Mouse (Mus musculus): ENCODE measurements around the gene Hdgfl2. TPM values are rescaled to one million over a fixed set of nuclear protein-coding genes. Genes with fewer than 3 reads are reported as not detected.
"Not testable (repeated sequence)": the region's sequence is repeated elsewhere in the genome, so short reads cannot be mapped to it uniquely, and the experiment has no call there.

The Hdgfl2 gene
- polyA plus RNA-seq, 1 experiment from 2014 or later, result 136 TPM

- DNase-seq (ENCODE audit: low spot score) (no peak), ATAC-seq (ENCODE audit: insufficient read depth, low FRiP score, low TSS enrichment) (no peak)
- Histone ChIP-seq H3K9me3 (ENCODE audit: control insufficient read depth, low read length) (no peaks in the 10 kb centered on the region), H3K27ac (ENCODE audit: low read depth, low read length) (no peak overlapping the region), H3K9ac (ENCODE audit: low read length) (no peak overlapping the region), H3K27me3 (ENCODE audit: control insufficient read depth, insufficient read depth, low read length) (no peaks in the 10 kb centered on the region), H3K4me3 (ENCODE audit: low read depth, low read length) (no peak overlapping the region), H3K4me1 (ENCODE audit: control insufficient read depth, insufficient read depth, low read length) (no peaks in the 10 kb centered on the region), H3K4me2 (ENCODE audit: low read depth) (no peak overlapping the region), H3K36me3 (ENCODE audit: control insufficient read depth, insufficient read depth, low read length) (peaks cover 18% of the 10 kb centered on the region)
Observed at GRCm38 (mm10) chr17:56054938-56055337, 24.5 kb upstream of the Hdgfl2 start.

- no peaks in the 10 kb centered on the region for H3K27me3 ChIP-seq (ENCODE audit: control insufficient read depth, insufficient read depth, low read length)
- WGBS, result 83% methylated on average over 4 of the region's 4 CpGs
- no peak overlapping the region for H3K4me2 ChIP-seq (ENCODE audit: low read depth)
- no peaks in the 10 kb centered on the region for H3K9me3 ChIP-seq (ENCODE audit: control insufficient read depth, low read length)
- H3K36me3 ChIP-seq (ENCODE audit: control insufficient read depth, insufficient read depth, low read length), result peaks cover 16% of the 10 kb centered on the region
- H3K9ac ChIP-seq (ENCODE audit: low read length), result no peak overlapping the region
- DNase-seq (ENCODE audit: low spot score), result no peak
- no peak overlapping the region for H3K4me3 ChIP-seq (ENCODE audit: low read depth, low read length)
- no peak for ATAC-seq (ENCODE audit: insufficient read depth, low FRiP score, low TSS enrichment)
- no peaks in the 10 kb centered on the region for H3K4me1 ChIP-seq (ENCODE audit: control insufficient read depth, insufficient read depth, low read length)
- H3K27ac ChIP-seq (ENCODE audit: low read depth, low read length), result no peak overlapping the region
Observed at GRCm38 (mm10) chr17:56055945-56056678, 23.3 kb upstream of the Hdgfl2 start.

GRCm38 (mm10) chr17:56057381-56058120, 21.9 kb upstream of the Hdgfl2 start:
- H3K9me3 ChIP-seq (ENCODE audit: control insufficient read depth, low read length), result no peaks in the 10 kb centered on the region
- H3K36me3 ChIP-seq (ENCODE audit: control insufficient read depth, insufficient read depth, low read length), result peaks cover 12% of the 10 kb centered on the region

GRCm38 (mm10) chr17:56062081-56062480, 17.4 kb upstream of the Hdgfl2 start:
- no peak overlapping the region for H3K4me2 ChIP-seq (ENCODE audit: low read depth)
- peaks cover 35% of the 10 kb centered on the region for H3K36me3 ChIP-seq (ENCODE audit: control insufficient read depth, insufficient read depth, low read length)
- H3K9me3 ChIP-seq (ENCODE audit: control insufficient read depth, low read length), result no peaks in the 10 kb centered on the region
- ATAC-seq (ENCODE audit: insufficient read depth, low FRiP score, low TSS enrichment) (no peak), DNase-seq (ENCODE audit: low spot score) (no peak)
- H3K27me3 ChIP-seq (ENCODE audit: control insufficient read depth, insufficient read depth, low read length), result no peaks in the 10 kb centered on the region
- WGBS, result 90% methylated on average over 7 of the region's 7 CpGs
- no peaks in the 10 kb centered on the region for H3K4me1 ChIP-seq (ENCODE audit: control insufficient read depth, insufficient read depth, low read length)
- H3K9ac ChIP-seq (ENCODE audit: low read length), result no peak overlapping the region
- H3K4me3 ChIP-seq (ENCODE audit: low read depth, low read length), result no peak overlapping the region
- no peak overlapping the region for H3K27ac ChIP-seq (ENCODE audit: low read depth, low read length)

More at GRCm38 (mm10) chr17:56057381-56058120, 21.9 kb upstream of the Hdgfl2 start:
- ATAC-seq (ENCODE audit: insufficient read depth, low FRiP score, low TSS enrichment) (no peak), DNase-seq (ENCODE audit: low spot score) (no peak)
- H3K4me1 ChIP-seq (ENCODE audit: control insufficient read depth, insufficient read depth, low read length), result no peaks in the 10 kb centered on the region
- H3K9ac ChIP-seq (ENCODE audit: low read length), result no peak overlapping the region
- no peak overlapping the region for H3K4me3 ChIP-seq (ENCODE audit: low read depth, low read length)
- H3K27ac ChIP-seq (ENCODE audit: low read depth, low read length), result no peak overlapping the region
- 88% methylated on average over 11 of the region's 11 CpGs for WGBS
- no peak overlapping the region for H3K4me2 ChIP-seq (ENCODE audit: low read depth)
- no peaks in the 10 kb centered on the region for H3K27me3 ChIP-seq (ENCODE audit: control insufficient read depth, insufficient read depth, low read length)

GRCm38 (mm10) chr17:56065715-56066114, 13.7 kb upstream of the Hdgfl2 start:
- not testable (repeated sequence) for H3K9ac ChIP-seq (ENCODE audit: low read length); ATAC-seq (ENCODE audit: insufficient read depth, low FRiP score, low TSS enrichment); H3K4me2 ChIP-seq (ENCODE audit: low read depth); H3K27me3 ChIP-seq (ENCODE audit: control insufficient read depth, insufficient read depth, low read length); H3K9me3 ChIP-seq (ENCODE audit: control insufficient read depth, low read length); H3K4me1 ChIP-seq (ENCODE audit: control insufficient read depth, insufficient read depth, low read length); H3K4me3 ChIP-seq (ENCODE audit: low read depth, low read length); H3K27ac ChIP-seq (ENCODE audit: low read depth, low read length); DNase-seq (ENCODE audit: low spot score)
- peaks cover 54% of the 10 kb centered on the region for H3K36me3 ChIP-seq (ENCODE audit: control insufficient read depth, insufficient read depth, low read length)
- WGBS, result 85% methylated on average over 6 of the region's 6 CpGs

GRCm38 (mm10) chr17:56066451-56066850, 13.0 kb upstream of the Hdgfl2 start:
- H3K4me1 ChIP-seq (ENCODE audit: control insufficient read depth, insufficient read depth, low read length), result no peaks in the 10 kb centered on the region
- no peaks in the 10 kb centered on the region for H3K27me3 ChIP-seq (ENCODE audit: control insufficient read depth, insufficient read depth, low read length)
- H3K9ac ChIP-seq (ENCODE audit: low read length), result no peak overlapping the region
- H3K36me3 ChIP-seq (ENCODE audit: control insufficient read depth, insufficient read depth, low read length), result peaks cover 55% of the 10 kb centered on the region
- no peaks in the 10 kb centered on the region for H3K9me3 ChIP-seq (ENCODE audit: control insufficient read depth, low read length)
- DNase-seq (ENCODE audit: low spot score), result no peak
- no peak overlapping the region for H3K27ac ChIP-seq (ENCODE audit: low read depth, low read length)
- no peak overlapping the region for H3K4me3 ChIP-seq (ENCODE audit: low read depth, low read length)
- H3K4me2 ChIP-seq (ENCODE audit: low read depth), result no peak overlapping the region
- no peak for ATAC-seq (ENCODE audit: insufficient read depth, low FRiP score, low TSS enrichment)

- 97% methylated on average over 14 of the region's 14 CpGs for WGBS
- Histone ChIP-seq H3K4me1 (ENCODE audit: control insufficient read depth, insufficient read depth, low read length) (no peaks in the 10 kb centered on the region), H3K9ac (ENCODE audit: low read length) (no peak overlapping the region), H3K4me3 (ENCODE audit: low read depth, low read length) (no peak overlapping the region), H3K9me3 (ENCODE audit: control insufficient read depth, low read length) (no peaks in the 10 kb centered on the region), H3K27ac (ENCODE audit: low read depth, low read length) (no peak overlapping the region), H3K4me2 (ENCODE audit: low read depth) (no peak overlapping the region), H3K27me3 (ENCODE audit: control insufficient read depth, insufficient read depth, low read length) (no peaks in the 10 kb centered on the region), H3K36me3 (ENCODE audit: control insufficient read depth, insufficient read depth, low read length) (peaks cover 43% of the 10 kb centered on the region)
- no peak for DNase-seq (ENCODE audit: low spot score)
- ATAC-seq (ENCODE audit: insufficient read depth, low FRiP score, low TSS enrichment), result no peak
Observed at GRCm38 (mm10) chr17:56069066-56069465, 10.4 kb upstream of the Hdgfl2 start.

- Histone ChIP-seq H3K9me3 (ENCODE audit: control insufficient read depth, low read length) (no peaks in the 10 kb centered on the region), H3K9ac (ENCODE audit: low read length) (no peak overlapping the region), H3K27me3 (ENCODE audit: control insufficient read depth, insufficient read depth, low read length) (no peaks in the 10 kb centered on the region), H3K4me2 (ENCODE audit: low read depth) (no peak overlapping the region), H3K4me1 (ENCODE audit: control insufficient read depth, insufficient read depth, low read length) (0 out of 2 replicates have a peak, but pooled peaks cover 3% of the 10 kb centered on the region), H3K4me3 (ENCODE audit: low read depth, low read length) (no peak overlapping the region), H3K27ac (ENCODE audit: low read depth, low read length) (no peak overlapping the region), H3K36me3 (ENCODE audit: control insufficient read depth, insufficient read depth, low read length) (peaks cover 31% of the 10 kb centered on the region)
- ATAC-seq (ENCODE audit: insufficient read depth, low FRiP score, low TSS enrichment), result no peak
- DNase-seq (ENCODE audit: low spot score), result no peak
Observed at GRCm38 (mm10) chr17:56071126-56071525, 8.3 kb upstream of the Hdgfl2 start.

- no peak overlapping the region for H3K4me3 ChIP-seq (ENCODE audit: low read depth, low read length)
- H3K27ac ChIP-seq (ENCODE audit: low read depth, low read length), result no peak overlapping the region
- H3K4me2 ChIP-seq (ENCODE audit: low read depth), result no peak overlapping the region
- H3K36me3 ChIP-seq (ENCODE audit: control insufficient read depth, insufficient read depth, low read length), result peaks cover 26% of the 10 kb centered on the region
- H3K9ac ChIP-seq (ENCODE audit: low read length), result no peak overlapping the region
- no peaks in the 10 kb centered on the region for H3K27me3 ChIP-seq (ENCODE audit: control insufficient read depth, insufficient read depth, low read length)
- WGBS, result 93% methylated on average over 5 of the region's 5 CpGs
- DNase-seq (ENCODE audit: low spot score), result no peak
- H3K4me1 ChIP-seq (ENCODE audit: control insufficient read depth, insufficient read depth, low read length), result 0 out of 2 replicates have a peak, but pooled peaks cover 3% of the 10 kb centered on the region
- no peak for ATAC-seq (ENCODE audit: insufficient read depth, low FRiP score, low TSS enrichment)
- no peaks in the 10 kb centered on the region for H3K9me3 ChIP-seq (ENCODE audit: control insufficient read depth, low read length)
Observed at GRCm38 (mm10) chr17:56072243-56072642, 7.2 kb upstream of the Hdgfl2 start.
